Mouse (Mus musculus) thymus, adult 2 months (tissue): ENCODE measurements at regions not wholly inside any gene's neighbourhood (a gene's known extent, or its start where the extent isn't known, plus 50 kb on each side); places are given as distances from the start of the nearest gene placed in this dataset.
"Not testable (repeated sequence)": the region's sequence is repeated elsewhere in the genome, so short reads cannot be mapped to it uniquely, and the experiment has no call there.

Source experiments
- DNase-seq: peaks from one replicate; pipeline ENCODE4 v3.0.0; 2021
- H3K27ac ChIP-seq: fragments of 200-500 bp; 2 replicates; pipeline ENCODE4 v1.5.1; 2012; ENCODE audit warnings: low read length, control low read depth; ENCODE audit not compliant: control insufficient read depth, insufficient read depth
- H3K27me3 ChIP-seq: fragments of 200-500 bp; 2 replicates; pipeline ENCODE4 v1.6.1; 2012; ENCODE audit warnings: mild to moderate bottlenecking, low read length, moderate library complexity, mixed read lengths; ENCODE audit not compliant: control insufficient read depth, insufficient read depth
- H3K36me3 ChIP-seq: fragments of 200-500 bp; 2 replicates; pipeline ENCODE4 v1.6.1; 2012; ENCODE audit warnings: mild to moderate bottlenecking, low read length, moderate library complexity; ENCODE audit not compliant: control insufficient read depth, insufficient read depth
- H3K4me1 ChIP-seq: fragments of 200-500 bp; replicated peaks from 2 replicates; pipeline ENCODE4 v1.6.1; 2012; ENCODE audit warnings: low read length; ENCODE audit not compliant: control insufficient read depth, insufficient read depth
- H3K4me3 ChIP-seq: fragments of 200-500 bp; 2 replicates; pipeline ENCODE4 v1.5.1; 2012; ENCODE audit warnings: mild to moderate bottlenecking, low read length, control low read depth, moderate library complexity; ENCODE audit not compliant: control insufficient read depth, insufficient read depth
- CTCF ChIP-seq: fragments of 200-500 bp; IDR thresholded peaks from 2 replicates; pipeline ENCODE4 v1.5.1; 2012; ENCODE audit warnings: mild to moderate bottlenecking, control low read depth, low read length, moderate library complexity, borderline replicate concordance; ENCODE audit not compliant: control insufficient read depth, poor library complexity, insufficient read depth; ENCODE audit errors: extremely low read depth
- POLR2A ChIP-seq: fragments of 200-500 bp; IDR thresholded peaks from 2 replicates; pipeline ENCODE4 v1.6.1; 2012; ENCODE audit warnings: mild to moderate bottlenecking, low read length, control low read depth, moderate library complexity; ENCODE audit not compliant: control insufficient read depth, poor library complexity, insufficient read depth; ENCODE audit errors: extremely low read depth
- WGBS: fragments of 180-500 bp; shearing (Covaris S2); methylation state at CpG from one replicate; pipeline ENCODE4 v1.1.7; 2018; 5-methylcytosine and 5-hydroxymethylcytosine counted together

- TF ChIP-seq POLR2A (no peak), CTCF (no peak)
- Histone ChIP-seq H3K27ac (no peak overlapping the region), H3K36me3 (no peaks in the 10 kb centered on the region), H3K4me1 (no peaks in the 10 kb centered on the region), H3K27me3 (no peaks in the 10 kb centered on the region), H3K4me3 (no peak overlapping the region)
- WGBS: 96% methylated on average over 6 of the region's 6 CpGs
- no peak for DNase-seq
Measured at GRCm38 (mm10) chr12:113330266-113330665, 144.5 kb downstream of the Tmem121 start.

GRCm38 (mm10) chr12:113332226-113332625 is 146.5 kb downstream of the Tmem121 start:
- H3K36me3 ChIP-seq: no peaks in the 10 kb centered on the region
- H3K4me1 ChIP-seq: no peaks in the 10 kb centered on the region
- no peaks in the 10 kb centered on the region for H3K27me3 ChIP-seq
- no peak overlapping the region for H3K4me3 ChIP-seq
- H3K27ac ChIP-seq: no peak overlapping the region
- 98% methylated on average over 3 of the region's 3 CpGs for WGBS
- TF ChIP-seq POLR2A (no peak), CTCF (no peak)
- no peak for DNase-seq

- Histone ChIP-seq H3K4me3 (no peak overlapping the region), H3K36me3 (no peaks in the 10 kb centered on the region), H3K4me1 (no peaks in the 10 kb centered on the region), H3K27me3 (no peaks in the 10 kb centered on the region), H3K27ac (no peak overlapping the region)
- TF ChIP-seq POLR2A (no peak), CTCF (no peak)
- DNase-seq: no peak
Measured at GRCm38 (mm10) chr12:113333399-113333798, 147.7 kb downstream of the Tmem121 start.

- not testable (repeated sequence) for H3K4me1 ChIP-seq, H3K27ac ChIP-seq, H3K27me3 ChIP-seq, H3K4me3 ChIP-seq, DNase-seq, H3K36me3 ChIP-seq
- 89% methylated on average over 3 of the region's 3 CpGs for WGBS
Measured at GRCm38 (mm10) chr12:113333853-113334252, 148.1 kb downstream of the Tmem121 start.

- H3K4me3 ChIP-seq: no peak overlapping the region
- no peak for TF ChIP-seq CTCF
- TF ChIP-seq POLR2A: no peak
- 92% methylated on average over 3 of the region's 3 CpGs for WGBS
- no peak overlapping the region for H3K27ac ChIP-seq
- H3K36me3 ChIP-seq: no peaks in the 10 kb centered on the region
- no peaks in the 10 kb centered on the region for H3K4me1 ChIP-seq
- no peak for DNase-seq
- no peaks in the 10 kb centered on the region for H3K27me3 ChIP-seq
Measured at GRCm38 (mm10) chr12:113337271-113337670, 151.5 kb downstream of the Tmem121 start.

GRCm38 (mm10) chr12:113338891-113339290 is 150.4 kb upstream of the Adam6b start:
- DNase-seq: no peak
- Histone ChIP-seq H3K4me3 (no peak overlapping the region), H3K36me3 (no peaks in the 10 kb centered on the region), H3K4me1 (no peaks in the 10 kb centered on the region), H3K27me3 (no peaks in the 10 kb centered on the region), H3K27ac (no peak overlapping the region)
- TF ChIP-seq POLR2A (no peak), CTCF (no peak)
- 81% methylated on average over 7 of the region's 7 CpGs for WGBS

- DNase-seq: no peak
- no peaks in the 10 kb centered on the region for H3K27me3 ChIP-seq
- 88% methylated on average over 3 of the region's 3 CpGs for WGBS
- H3K27ac ChIP-seq: no peak overlapping the region
- no peaks in the 10 kb centered on the region for H3K36me3 ChIP-seq
- no peaks in the 10 kb centered on the region for H3K4me1 ChIP-seq
- no peak overlapping the region for H3K4me3 ChIP-seq
- TF ChIP-seq CTCF (no peak), POLR2A (no peak)
Measured at GRCm38 (mm10) chr12:113341046-113341445, 148.3 kb upstream of the Adam6b start.

GRCm38 (mm10) chr12:113355132-113355531 is 134.2 kb upstream of the Adam6b start:
- no peak for DNase-seq
- no peaks in the 10 kb centered on the region for H3K4me1 ChIP-seq
- 95% methylated on average over 2 of the region's 2 CpGs for WGBS

More at GRCm38 (mm10) chr12:113355132-113355531, 134.2 kb upstream of the Adam6b start:
- Histone ChIP-seq H3K27ac (no peak overlapping the region), H3K36me3 (no peaks in the 10 kb centered on the region), H3K4me3 (no peak overlapping the region), H3K27me3 (no peaks in the 10 kb centered on the region)
- no peak for TF ChIP-seq POLR2A
- TF ChIP-seq CTCF: no peak
